Comparison of ENCODE assay signal across 21 mouse cellular contexts in genomic region chr5:52629214-52629613, GRCm38 (mm10). TPM values are rescaled to one million over a fixed set of nuclear protein-coding genes. Genes with fewer than 3 reads are reported as not detected.
DNase-seq lines count a peak whose midpoint lies in the region; ATAC-seq and TF ChIP-seq lines count a peak whose summit lies in the region.
"Had no signal": no experiment of that assay in that cellular context is flagged by ENCODE, and none has a peak within 500 bp of the region (broad histone marks: within the 10 kb centered on the region; RNA-seq: fewer than 3 reads in every experiment).

No protein-coding gene starts in this region.

- no peak overlapping the region for H3K27ac ChIP-seq in heart, embryonic 10.5 days
- peak overlapping the region; percentile 18; the same call in 1 of the 2 replicates for H3K27ac ChIP-seq in heart, embryonic 13.5 days (replicated peaks)
- H3K27ac ChIP-seq in lung, embryonic 14.5 days (ENCODE audit: low read depth): no peak overlapping the region
- H3K27ac ChIP-seq in midbrain, embryonic 11.5 days (ENCODE audit: low read depth, low read length): no peak overlapping the region
- H3K27ac ChIP-seq in midbrain, embryonic 13.5 days: no peak overlapping the region

- no peaks in the 10 kb centered on the region for H3K27me3 ChIP-seq in heart, embryonic 10.5 days (ENCODE audit: insufficient read depth, poor library complexity, severe bottlenecking)
- no peaks in the 10 kb centered on the region for H3K27me3 ChIP-seq in heart, embryonic 13.5 days (replicated peaks)
- H3K27me3 ChIP-seq in lung, embryonic 14.5 days (ENCODE audit: insufficient read depth, low read length): no peaks in the 10 kb centered on the region
- no peaks in the 10 kb centered on the region for H3K27me3 ChIP-seq in midbrain, embryonic 11.5 days (ENCODE audit: control insufficient read depth, insufficient read depth, low read length)
- no peaks in the 10 kb centered on the region for H3K27me3 ChIP-seq in midbrain, embryonic 13.5 days
- H3K27me3 ChIP-seq: CH12.LX, Patski had no signal

- H3K4me2 ChIP-seq in heart, embryonic 13.5 days: no peak overlapping the region
- H3K4me2 ChIP-seq in lung, embryonic 14.5 days: no peak overlapping the region
- H3K4me2 ChIP-seq in midbrain, embryonic 11.5 days: no peak overlapping the region
- H3K4me2 ChIP-seq in midbrain, embryonic 13.5 days (replicated peaks): no peak overlapping the region

- peaks cover 13% of the 10 kb centered on the region for H3K4me1 ChIP-seq in heart, embryonic 10.5 days
- peaks cover 25% of the 10 kb centered on the region for H3K4me1 ChIP-seq in heart, embryonic 13.5 days
- H3K4me1 ChIP-seq in lung, embryonic 14.5 days (ENCODE audit: insufficient read depth): peaks cover 6% of the 10 kb centered on the region; the same call in 1 of the 2 replicates
- no peaks in the 10 kb centered on the region; the same call in 1 of the 2 replicates for H3K4me1 ChIP-seq in midbrain, embryonic 11.5 days (ENCODE audit: control insufficient read depth, insufficient read depth, low read length)
- peaks cover 9% of the 10 kb centered on the region for H3K4me1 ChIP-seq in midbrain, embryonic 13.5 days (replicated peaks)

- no peak for TF ChIP-seq CTCF in lung, embryonic 14.5 days (IDR thresholded peaks at IDR 0.05; ENCODE audit: low read depth)

- DNase-seq in heart, embryonic 10.5 days (ENCODE audit: low spot score): peak; percentile 71
- DNase-seq in heart, postnatal 4 days: no peak
- DNase-seq in heart, postnatal 14 days: no peak
- DNase-seq in lung, embryonic 14.5 days: no peak
- DNase-seq in lung, postnatal 10 days: no peak
- peak; percentile 53 for DNase-seq in midbrain, embryonic 11.5 days (ENCODE audit: low spot score, missing footprints)
- DNase-seq: adrenal gland, adult 2 months; adrenal gland, adult 8-10 months; adrenal gland, postnatal 10 days; adrenal gland, postnatal 14 days; adrenal gland, postnatal 25 days; adrenal gland, postnatal 36 days; B cell, adult 2 months; cerebellum, adult 11 months; cerebellum, adult 11-12 months had no signal

- no peak overlapping the region for H3K4me3 ChIP-seq in heart, embryonic 10.5 days
- no peak overlapping the region for H3K4me3 ChIP-seq in heart, embryonic 13.5 days
- no peak overlapping the region for H3K4me3 ChIP-seq in lung, embryonic 14.5 days (ENCODE audit: low read depth, low read length)
- no peak overlapping the region for H3K4me3 ChIP-seq in midbrain, embryonic 11.5 days (ENCODE audit: low read depth, low read length)
- H3K4me3 ChIP-seq in midbrain, embryonic 13.5 days (replicated peaks): no peak overlapping the region

- no peaks in the 10 kb centered on the region for H3K36me3 ChIP-seq in heart, embryonic 10.5 days
- no peaks in the 10 kb centered on the region for H3K36me3 ChIP-seq in heart, embryonic 13.5 days
- no peaks in the 10 kb centered on the region for H3K36me3 ChIP-seq in lung, embryonic 14.5 days (ENCODE audit: insufficient read depth)
- no peaks in the 10 kb centered on the region for H3K36me3 ChIP-seq in midbrain, embryonic 11.5 days (ENCODE audit: control insufficient read depth, insufficient read depth, low read length)
- no peaks in the 10 kb centered on the region for H3K36me3 ChIP-seq in midbrain, embryonic 13.5 days

- H3K9ac ChIP-seq in heart, embryonic 13.5 days: no peak overlapping the region
- H3K9ac ChIP-seq in lung, embryonic 14.5 days: no peak overlapping the region
- no peak overlapping the region for H3K9ac ChIP-seq in midbrain, embryonic 11.5 days (ENCODE audit: low read length)
- no peak overlapping the region for H3K9ac ChIP-seq in midbrain, embryonic 13.5 days (replicated peaks)

- intact Hi-C loops in heart, postnatal 14 days (cut with DNase I): no loop called here

- WGBS in heart, embryonic 10.5 days: 70% methylated on average over 6 of the region's 6 CpGs
- WGBS in heart, embryonic 13.5 days: 70% methylated on average over 6 of the region's 6 CpGs
- 59% methylated on average over 6 of the region's 6 CpGs for WGBS in lung, embryonic 14.5 days
- 87% methylated on average over 6 of the region's 6 CpGs for WGBS in midbrain, embryonic 11.5 days
- WGBS in midbrain, embryonic 13.5 days: 85% methylated on average over 6 of the region's 6 CpGs

- no peaks in the 10 kb centered on the region for H3K9me3 ChIP-seq in heart, embryonic 10.5 days
- H3K9me3 ChIP-seq in heart, embryonic 13.5 days: no peaks in the 10 kb centered on the region
- peaks cover 6% of the 10 kb centered on the region; the same call in 1 of the 2 replicates for H3K9me3 ChIP-seq in lung, embryonic 14.5 days (ENCODE audit: low read depth, low read length)
- no peaks in the 10 kb centered on the region for H3K9me3 ChIP-seq in midbrain, embryonic 11.5 days (ENCODE audit: control insufficient read depth, low read length)
- H3K9me3 ChIP-seq in midbrain, embryonic 13.5 days: no peaks in the 10 kb centered on the region

- ATAC-seq in heart, embryonic 13.5 days (ENCODE audit: extremely low read depth, insufficient number of reproducible peaks, low FRiP score, low TSS enrichment): no peak
- ATAC-seq in lung, embryonic 14.5 days (ENCODE audit: insufficient read depth): peak; percentile 19; the same call in 1 of the 2 replicates
- ATAC-seq in midbrain, embryonic 11.5 days (ENCODE audit: low FRiP score): no peak
- no peak for ATAC-seq in midbrain, embryonic 13.5 days
- ATAC-seq: activated CD4-positive, CD25-positive, alpha-beta regulatory T cell, adult 4 months; CD4-positive, CD25-positive, alpha-beta regulatory T cell, adult 4 months; Patski had no signal

RNA-seq across cellular contexts. Expression of gene Sepsecs, which starts 40.3 kb away (rescaled TPM):
- 7.1 and 8.7 TPM in 2 replicates for polyA plus RNA-seq in heart, embryonic 10.5 days (2016; fragmentation: Nextera tagmentation; extraction: Ambion mirVana)
- 10 to 100 TPM in 1 of 2 experiments, 1 to 10 TPM in 1; 9.9 to 10.0 TPM for total RNA-seq in heart, postnatal 4 days (2021)
- 4.9 and 5.0 TPM in 2 replicates for polyA plus RNA-seq in heart, embryonic 13.5 days (2015; fragmentation: Nextera tagmentation; extraction: Ambion mirVana)
- 1 to 10 TPM; 6.9 to 8.0 TPM for total RNA-seq in heart, postnatal 14 days (2021)
- 9.2 and 10.4 TPM in 2 replicates for polyA plus RNA-seq in lung, embryonic 14.5 days (2014; fragmentation: Nextera tagmentation; extraction: Ambion mirVana)
- 8.0 and 8.7 TPM in 2 replicates for polyA plus RNA-seq in midbrain, embryonic 11.5 days (2014; fragmentation: Nextera tagmentation; extraction: Ambion mirVana)
- 8.0 and 8.3 TPM in 2 replicates for polyA plus RNA-seq in midbrain, embryonic 13.5 days (2015; fragmentation: Nextera tagmentation; extraction: Ambion mirVana)

Comparison
In these comparisons a context has a peak if more than half of its experiments do, and no peak if none do; other contexts are left out.
1. DNase-seq: peak in heart, embryonic 10.5 days (single experiment) and midbrain, embryonic 11.5 days (single experiment); none in heart, postnatal 4 days (single experiment), heart, postnatal 14 days (0 of 2), lung, embryonic 14.5 days (single experiment) and lung, postnatal 10 days (single experiment).